Mouse (Mus musculus): ENCODE measurements at regions not wholly inside any gene's neighbourhood (a gene's known extent, or its start where the extent isn't known, plus 50 kb on each side); places are given as distances from the start of the nearest gene placed in this dataset.

DNA sequence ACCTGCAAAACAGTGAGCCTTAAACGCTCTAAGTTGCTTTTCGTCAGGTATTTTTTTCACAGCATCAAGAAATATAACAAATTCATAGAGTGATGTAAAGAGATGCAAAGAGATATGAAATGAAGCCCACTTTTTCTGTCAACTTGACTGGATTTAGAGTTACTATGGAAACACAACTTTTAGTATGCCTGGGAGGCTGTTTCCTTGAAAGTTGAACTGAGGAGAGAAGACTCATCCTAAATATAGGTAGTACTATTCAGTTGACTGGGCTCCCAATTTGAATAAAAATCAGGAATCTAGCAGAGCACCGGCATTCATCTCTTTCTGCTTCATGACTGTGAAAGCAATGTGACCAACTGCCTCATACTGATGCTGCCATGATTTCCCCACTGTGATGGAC, 509.7 kb downstream of the Synb start:
- DNase-seq (ENCODE audit: low spot score in 2 of 2): no peak

GRCm38 (mm10) chr14:68783216-68783615, 510.9 kb downstream of the Synb start:
- no peak for DNase-seq (ENCODE audit: low spot score in 2 of 2)

GRCm38 (mm10) chr14:68770411-68770810, 523.7 kb downstream of the Synb start:
- no peak for DNase-seq (ENCODE audit: low spot score in 2 of 2)

GRCm38 (mm10) chr14:68762916-68763315, 531.2 kb downstream of the Synb start:
- no peak for DNase-seq (ENCODE audit: low spot score in 2 of 2)

DNA sequence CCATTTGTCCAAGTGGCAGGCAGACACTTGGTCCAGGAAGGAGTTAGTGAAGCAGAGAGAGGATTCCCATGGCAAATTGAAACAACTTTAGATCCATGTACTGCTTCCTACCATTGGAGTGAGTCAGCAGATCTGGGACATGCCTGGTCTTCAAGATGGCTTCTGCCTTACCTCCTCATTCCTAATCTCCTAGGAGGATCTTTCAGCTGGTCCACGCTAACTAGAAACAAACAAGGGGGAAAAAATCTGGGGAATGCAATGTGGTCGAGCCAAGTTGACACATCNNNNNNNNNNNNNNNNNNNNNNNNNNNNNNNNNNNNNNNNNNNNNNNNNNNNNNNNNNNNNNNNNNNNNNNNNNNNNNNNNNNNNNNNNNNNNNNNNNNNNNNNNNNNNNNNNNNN, 549.4 kb downstream of the Synb start:
- no peak for DNase-seq (ENCODE audit: low spot score in 2 of 2)

- DNase-seq (ENCODE audit: low spot score in 2 of 2): no peak
These were observed 555.6 kb downstream of the Synb start for GRCm38 (mm10) chr14:68738474-68738873.

- peak in 1 of 2 experiments; percentile 13 for DNase-seq (ENCODE audit: low spot score in 2 of 2)
These were observed 558.3 kb downstream of the Synb start for GRCm38 (mm10) chr14:68735756-68736155.

DNA sequence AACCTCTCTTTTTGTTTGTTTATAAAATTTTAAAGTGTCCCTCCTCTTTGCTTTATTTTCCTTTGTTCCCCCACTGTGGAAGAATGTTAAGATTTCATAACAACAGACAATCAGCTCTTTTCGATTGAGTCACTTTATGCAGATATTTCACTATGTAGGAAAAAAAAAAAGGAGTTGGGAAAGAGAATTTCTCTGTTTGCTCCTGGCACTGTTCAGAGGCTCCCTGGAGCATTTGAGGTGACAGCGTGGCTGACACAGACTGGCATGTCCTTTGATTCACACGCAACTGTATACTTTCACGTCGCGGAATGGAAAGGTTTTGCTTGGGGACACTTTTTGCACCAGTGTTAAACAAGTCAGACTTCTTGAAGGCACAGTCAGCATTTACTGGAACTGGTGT, 572.9 kb downstream of the Synb start:
- DNase-seq (ENCODE audit: low spot score in 2 of 2): no peak

GRCm38 (mm10) chr14:68719429-68720160, 574.5 kb downstream of the Synb start:
- no peak for DNase-seq (ENCODE audit: low spot score in 2 of 2)

- no peak for DNase-seq (ENCODE audit: low spot score in 2 of 2)
These were observed 575.3 kb downstream of the Synb start for GRCm38 (mm10) chr14:68718846-68719245.

All from natural killer cell, adult 2 months (primary cell).